Mouse (Mus musculus) ES-Bruce4 (cell line): ENCODE results near the gene Sept9.

Experiments
- CTCF ChIP-seq: IDR thresholded peaks from one replicate; pipeline ENCODE4 v1.8.1; 2011; ENCODE audit warnings: low read depth, low read length
- EP300 ChIP-seq: IDR thresholded peaks from 2 replicates; pipeline ENCODE4 v1.6.1; 2011; ENCODE audit warnings: low read depth, low read length; ENCODE audit not compliant: insufficient read depth
- POLR2A ChIP-seq: IDR thresholded peaks from one replicate; pipeline ENCODE4 v1.8.1; 2011; ENCODE audit warnings: low read length; ENCODE audit not compliant: insufficient read depth

DNA sequence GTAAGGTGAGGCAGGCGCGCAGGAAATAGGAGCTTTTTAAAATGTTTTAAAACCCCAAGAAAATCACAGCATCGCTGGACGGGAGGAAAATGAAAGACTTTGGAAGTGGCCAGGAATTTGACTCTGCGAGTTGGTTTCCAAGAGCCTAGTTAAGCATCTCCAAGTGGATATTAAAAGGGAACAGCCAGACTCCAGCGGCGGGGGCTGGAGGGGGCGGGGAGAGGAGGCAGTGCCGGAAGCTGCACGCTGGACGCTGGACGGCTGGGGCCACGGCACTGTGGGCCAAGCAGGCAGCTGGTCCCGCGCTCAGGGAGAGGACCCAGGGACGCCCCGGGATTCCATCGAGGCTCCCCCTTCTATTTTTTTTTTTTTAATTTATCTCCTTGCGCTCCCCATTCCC, 32.6 kb downstream of the Sept9 start:
- TF ChIP-seq CTCF, result no peak
- TF ChIP-seq POLR2A, result no peak
- TF ChIP-seq EP300, result no peak
